Mouse (Mus musculus) hindbrain, embryonic 12.5 days (tissue): ENCODE measurements around the gene Polr1d. TPM values are rescaled to one million over a fixed set of nuclear protein-coding genes. Genes with fewer than 3 reads are reported as not detected.

ENCODE experiments used
- ATAC-seq: fragments of 200-750 bp; cut with Nextera tagmentation; 2 replicates; pipeline ENCODE4 v1.8.0; 2017; ENCODE audit warnings: moderate TSS enrichment; ENCODE audit not compliant: low FRiP score
- H3K27ac ChIP-seq: fragments of 300-500 bp; sonication (generic); 2 replicates; pipeline ENCODE4 v1.5.1; 2016; ENCODE audit warnings: mild to moderate bottlenecking
- H3K27me3 ChIP-seq: fragments of 300-500 bp; sonication (generic); 2 replicates; pipeline ENCODE4 v1.6.1; 2016; ENCODE audit warnings: mild to moderate bottlenecking
- H3K36me3 ChIP-seq: fragments of 300-500 bp; sonication (generic); 2 replicates; pipeline ENCODE4 v1.6.1; 2016; ENCODE audit warnings: mild to moderate bottlenecking
- H3K4me1 ChIP-seq: fragments of 300-500 bp; sonication (generic); 2 replicates; pipeline ENCODE4 v1.6.1; 2016
- H3K4me2 ChIP-seq: fragments of 300-500 bp; sonication (generic); replicated peaks from 2 replicates; pipeline ENCODE4 v1.6.1; 2016; ENCODE audit warnings: mild to moderate bottlenecking
- H3K4me3 ChIP-seq: fragments of 300-500 bp; sonication (generic); 2 replicates; pipeline ENCODE4 v1.5.1; 2016; ENCODE audit warnings: mild to moderate bottlenecking
- H3K9ac ChIP-seq: fragments of 300-500 bp; sonication (generic); 2 replicates; pipeline ENCODE4 v1.6.1; 2016; ENCODE audit warnings: mild to moderate bottlenecking, moderate library complexity
- H3K9me3 ChIP-seq: fragments of 300-500 bp; sonication (generic); replicated peaks from 2 replicates; pipeline ENCODE4 v1.6.1; 2016; ENCODE audit warnings: mild to moderate bottlenecking
- WGBS: fragments of 180-500 bp; shearing (Covaris S2); methylation state at CpG from one replicate; pipeline ENCODE4 v1.1.7; 2016; 5-methylcytosine and 5-hydroxymethylcytosine counted together
- polyA plus RNA-seq: library from polyadenylated mRNA; unstranded; fragments of >200 nt; fragmentation: Nextera tagmentation; extraction: Ambion mirVana; gene quantifications from 2 replicates; pipeline ENCODE4 v1.2.1, GENCODE M21; 2016

Gene Polr1d
- 95.1 and 98.0 TPM in 2 replicates for polyA plus RNA-seq

- Histone ChIP-seq H3K4me2 (peak within 1 kb of the TSS; percentile 75), H3K4me3 (peak within 1 kb of the TSS; percentile 59), H3K36me3 (no peaks in the 10 kb centered on the region), H3K27ac (peak within 1 kb of the TSS; percentile 84), H3K27me3 (peaks cover 5% of the 10 kb centered on the region; the same call in 1 of the 2 replicates), H3K9ac (peak within 1 kb of the TSS; percentile 77), H3K4me1 (peaks cover 19% of the 10 kb centered on the region), H3K9me3 (no peaks in the 10 kb centered on the region)
- WGBS = 0% methylated on average over 16 of the region's 17 CpGs
- ATAC-seq = no peak; the same call in 1 of the 2 replicates
These were observed at the start of gene Polr1d for GRCm38 (mm10) chr5:147076799-147077165. Polr1d (plus strand) TSS chr5:147077050.

- Histone ChIP-seq H3K27me3 (no peaks in the 10 kb centered on the region), H3K4me1 (no peaks in the 10 kb centered on the region), H3K4me2 (no peak overlapping the region), H3K36me3 (0 out of 2 replicates have a peak, but pooled peaks cover 11% of the 10 kb centered on the region), H3K9ac (no peak overlapping the region), H3K9me3 (no peaks in the 10 kb centered on the region), H3K4me3 (no peak overlapping the region), H3K27ac (no peak overlapping the region)
- WGBS = 91% methylated on average over 14 of the region's 14 CpGs
- ATAC-seq = no peak
These were observed 45.6 kb upstream of the Polr1d start for GRCm38 (mm10) chr5:147031281-147031680.

GRCm38 (mm10) chr5:147033155-147033554, 43.7 kb upstream of the Polr1d start:
- 0 out of 2 replicates have a peak, but pooled peaks cover 7% of the 10 kb centered on the region for H3K36me3 ChIP-seq
- H3K4me2 ChIP-seq = no peak overlapping the region
- WGBS = 86% methylated on average over 13 of the region's 13 CpGs
- no peak overlapping the region for H3K27ac ChIP-seq
- H3K4me1 ChIP-seq = no peaks in the 10 kb centered on the region
- no peaks in the 10 kb centered on the region for H3K9me3 ChIP-seq
- no peaks in the 10 kb centered on the region for H3K27me3 ChIP-seq
- no peak for ATAC-seq
- H3K4me3 ChIP-seq = no peak overlapping the region
- no peak overlapping the region for H3K9ac ChIP-seq

GRCm38 (mm10) chr5:147034283-147034682, 42.6 kb upstream of the Polr1d start:
- ATAC-seq = no peak
- no peak overlapping the region for H3K27ac ChIP-seq
- no peaks in the 10 kb centered on the region for H3K9me3 ChIP-seq
- no peak overlapping the region for H3K4me2 ChIP-seq
- H3K9ac ChIP-seq = no peak overlapping the region
- no peaks in the 10 kb centered on the region for H3K27me3 ChIP-seq
- H3K4me3 ChIP-seq = no peak overlapping the region
- H3K4me1 ChIP-seq = peaks cover 4% of the 10 kb centered on the region; the same call in 1 of the 2 replicates
- WGBS = 75% methylated on average over 12 of the region's 12 CpGs
- H3K36me3 ChIP-seq = 0 out of 2 replicates have a peak, but pooled peaks cover 7% of the 10 kb centered on the region

- 90% methylated on average over 6 of the region's 6 CpGs for WGBS
- Histone ChIP-seq H3K36me3 (0 out of 2 replicates have a peak, but pooled peaks cover 7% of the 10 kb centered on the region), H3K27me3 (no peaks in the 10 kb centered on the region), H3K4me1 (peaks cover 4% of the 10 kb centered on the region; the same call in 1 of the 2 replicates), H3K4me3 (no peak overlapping the region), H3K27ac (no peak overlapping the region), H3K4me2 (no peak overlapping the region), H3K9me3 (no peaks in the 10 kb centered on the region), H3K9ac (no peak overlapping the region)
- no peak for ATAC-seq
These were observed 41.5 kb upstream of the Polr1d start for GRCm38 (mm10) chr5:147035301-147035700.

GRCm38 (mm10) chr5:147036028-147036427, 40.8 kb upstream of the Polr1d start:
- no peaks in the 10 kb centered on the region for H3K9me3 ChIP-seq
- H3K27ac ChIP-seq = no peak overlapping the region
- no peak overlapping the region for H3K4me3 ChIP-seq
- no peak overlapping the region for H3K4me2 ChIP-seq
- H3K4me1 ChIP-seq = peaks cover 4% of the 10 kb centered on the region; the same call in 1 of the 2 replicates
- 0 out of 2 replicates have a peak, but pooled peaks cover 7% of the 10 kb centered on the region for H3K36me3 ChIP-seq
- 87% methylated on average over 10 of the region's 10 CpGs for WGBS
- H3K27me3 ChIP-seq = no peaks in the 10 kb centered on the region
- H3K9ac ChIP-seq = no peak overlapping the region
- ATAC-seq = no peak

GRCm38 (mm10) chr5:147036661-147037060, 40.2 kb upstream of the Polr1d start:
- H3K9me3 ChIP-seq = no peaks in the 10 kb centered on the region
- H3K9ac ChIP-seq = no peak overlapping the region
- no peaks in the 10 kb centered on the region for H3K27me3 ChIP-seq
- peaks cover 4% of the 10 kb centered on the region; the same call in 1 of the 2 replicates for H3K4me1 ChIP-seq
- no peak overlapping the region for H3K4me2 ChIP-seq
- H3K36me3 ChIP-seq = 0 out of 2 replicates have a peak, but pooled peaks cover 7% of the 10 kb centered on the region
- no peak overlapping the region for H3K4me3 ChIP-seq
- WGBS = 85% methylated on average over 5 of the region's 5 CpGs
- H3K27ac ChIP-seq = no peak overlapping the region
- no peak for ATAC-seq

GRCm38 (mm10) chr5:147037601-147038000, 39.2 kb upstream of the Polr1d start:
- Histone ChIP-seq H3K4me3 (no peak overlapping the region), H3K9ac (no peak overlapping the region), H3K9me3 (no peaks in the 10 kb centered on the region), H3K4me2 (no peak overlapping the region), H3K36me3 (no peaks in the 10 kb centered on the region), H3K27me3 (0 out of 2 replicates have a peak, but pooled peaks cover 4% of the 10 kb centered on the region), H3K4me1 (peaks cover 9% of the 10 kb centered on the region), H3K27ac (no peak overlapping the region)
- 67% methylated on average over 3 of the region's 3 CpGs for WGBS
- no peak for ATAC-seq

GRCm38 (mm10) chr5:147039394-147039793, 37.5 kb upstream of the Polr1d start:
- 75% methylated on average over 5 of the region's 5 CpGs for WGBS
- H3K27ac ChIP-seq = no peak overlapping the region

GRCm38 (mm10) chr5:147041965-147042937, 34.6 kb upstream of the Polr1d start:
- peak; percentile 59; the same call in 1 of the 2 replicates for ATAC-seq
- Histone ChIP-seq H3K9ac (no peak overlapping the region), H3K4me1 (peaks cover 24% of the 10 kb centered on the region), H3K36me3 (no peaks in the 10 kb centered on the region), H3K9me3 (no peaks in the 10 kb centered on the region), H3K4me2 (peak overlapping the region; percentile 11; the same call in 1 of the 2 replicates), H3K27me3 (0 out of 2 replicates have a peak, but pooled peaks cover 4% of the 10 kb centered on the region), H3K27ac (no peak overlapping the region), H3K4me3 (no peak overlapping the region)
- WGBS = 69% methylated on average over 40 of the region's 40 CpGs

More at GRCm38 (mm10) chr5:147039394-147039793, 37.5 kb upstream of the Polr1d start:
- H3K4me2 ChIP-seq = no peak overlapping the region
- peaks cover 18% of the 10 kb centered on the region for H3K4me1 ChIP-seq
- H3K9ac ChIP-seq = no peak overlapping the region; the same call in 1 of the 2 replicates
- H3K36me3 ChIP-seq = no peaks in the 10 kb centered on the region
- 0 out of 2 replicates have a peak, but pooled peaks cover 4% of the 10 kb centered on the region for H3K27me3 ChIP-seq
- no peak overlapping the region for H3K4me3 ChIP-seq
- H3K9me3 ChIP-seq = no peaks in the 10 kb centered on the region
- no peak for ATAC-seq

GRCm38 (mm10) chr5:147043240-147043844, 33.5 kb upstream of the Polr1d start:
- Histone ChIP-seq H3K27me3 (0 out of 2 replicates have a peak, but pooled peaks cover 4% of the 10 kb centered on the region), H3K9me3 (no peaks in the 10 kb centered on the region), H3K4me3 (no peak overlapping the region), H3K36me3 (no peaks in the 10 kb centered on the region), H3K27ac (no peak overlapping the region), H3K4me1 (peaks cover 23% of the 10 kb centered on the region), H3K4me2 (no peak overlapping the region), H3K9ac (no peak overlapping the region)
- no peak for ATAC-seq
- WGBS = 70% methylated on average over 15 of the region's 15 CpGs

- ATAC-seq = no peak; the same call in 1 of the 2 replicates
These were observed 31.5 kb upstream of the Polr1d start for GRCm38 (mm10) chr5:147045311-147045710.

More at GRCm38 (mm10) chr5:147045311-147045710, 31.5 kb upstream of the Polr1d start:
- Histone ChIP-seq H3K9me3 (no peaks in the 10 kb centered on the region), H3K27me3 (0 out of 2 replicates have a peak, but pooled peaks cover 4% of the 10 kb centered on the region), H3K9ac (no peak overlapping the region), H3K27ac (no peak overlapping the region), H3K36me3 (no peaks in the 10 kb centered on the region), H3K4me1 (peaks cover 19% of the 10 kb centered on the region), H3K4me3 (no peak overlapping the region), H3K4me2 (no peak overlapping the region)
- 72% methylated on average over 10 of the region's 11 CpGs for WGBS
